Mouse (Mus musculus) forebrain, embryonic 10.5 days (tissue): ENCODE results near the gene Rhoh. TPM values are rescaled to one million over a fixed set of nuclear protein-coding genes. Genes with fewer than 3 reads are reported as not detected.

Source experiments
- DNase-seq: peaks from one replicate; pipeline ENCODE4 v3.0.0-alpha.2; 2017; ENCODE audit warnings: low spot score; ENCODE audit errors: extremely low spot score
- H3K27ac ChIP-seq: fragments of 300-500 bp; sonication (generic); 2 replicates; pipeline ENCODE4 v1.5.1; 2016; ENCODE audit warnings: mild to moderate bottlenecking
- H3K27me3 ChIP-seq: fragments of 300-500 bp; sonication (generic); 2 replicates; pipeline ENCODE4 v1.6.1; 2016; ENCODE audit warnings: mild to moderate bottlenecking; ENCODE audit not compliant: poor library complexity, severe bottlenecking
- H3K36me3 ChIP-seq: fragments of 300-500 bp; sonication (generic); replicated peaks from 2 replicates; pipeline ENCODE4 v1.6.1; 2016; ENCODE audit warnings: mild to moderate bottlenecking, moderate library complexity
- H3K4me1 ChIP-seq: fragments of 300-500 bp; sonication (generic); 2 replicates; pipeline ENCODE4 v1.6.1; 2016
- H3K4me3 ChIP-seq: fragments of 300-500 bp; sonication (generic); 2 replicates; pipeline ENCODE4 v1.5.1; 2016; ENCODE audit warnings: mild to moderate bottlenecking, moderate library complexity
- H3K9me3 ChIP-seq: fragments of 300-500 bp; sonication (generic); 2 replicates; pipeline ENCODE4 v1.6.1; 2016; ENCODE audit warnings: mild to moderate bottlenecking, moderate library complexity
- WGBS: fragments of 180-500 bp; shearing (Covaris S2); methylation state at CpG from one replicate; pipeline ENCODE4 v1.1.7; 2016; 5-methylcytosine and 5-hydroxymethylcytosine counted together
- polyA plus RNA-seq: library from polyadenylated mRNA; unstranded; fragments of >200 nt; fragmentation: Nextera tagmentation; extraction: Ambion mirVana; gene quantifications from 2 replicates; pipeline ENCODE4 v1.2.1, GENCODE M21; 2016

Rhoh gene
- polyA plus RNA-seq, 1 experiment from 2014 or later, result 0.12 TPM

DNA sequence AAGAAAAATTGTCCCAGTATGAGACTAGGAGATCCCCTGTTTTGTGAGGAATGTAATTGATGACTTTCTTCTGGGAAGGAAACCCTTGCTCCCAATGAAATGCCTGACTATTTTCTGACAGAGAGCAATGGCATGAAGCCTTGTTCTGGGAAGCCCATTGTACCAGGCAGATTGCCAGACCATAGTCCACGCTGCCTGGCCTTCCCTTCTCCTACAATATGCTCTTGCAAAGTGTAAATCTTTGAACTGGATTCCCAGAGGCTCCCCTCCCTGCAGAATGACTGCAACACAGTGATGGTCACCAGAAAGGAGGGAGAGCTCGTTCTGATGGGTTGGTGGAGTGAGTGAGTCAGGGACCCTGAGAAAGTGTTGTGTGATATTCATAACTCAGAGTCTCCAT lies 47.7 kb downstream of the Rhoh start:
- no peaks in the 10 kb centered on the region for H3K36me3 ChIP-seq
- DNase-seq, result no peak
- H3K4me1 ChIP-seq, result no peaks in the 10 kb centered on the region
- no peaks in the 10 kb centered on the region for H3K27me3 ChIP-seq
- H3K27ac ChIP-seq, result no peak overlapping the region
- 81% methylated on average over 2 of the region's 2 CpGs for WGBS
- peaks cover 32% of the 10 kb centered on the region for H3K9me3 ChIP-seq
- no peak overlapping the region for H3K4me3 ChIP-seq

DNA sequence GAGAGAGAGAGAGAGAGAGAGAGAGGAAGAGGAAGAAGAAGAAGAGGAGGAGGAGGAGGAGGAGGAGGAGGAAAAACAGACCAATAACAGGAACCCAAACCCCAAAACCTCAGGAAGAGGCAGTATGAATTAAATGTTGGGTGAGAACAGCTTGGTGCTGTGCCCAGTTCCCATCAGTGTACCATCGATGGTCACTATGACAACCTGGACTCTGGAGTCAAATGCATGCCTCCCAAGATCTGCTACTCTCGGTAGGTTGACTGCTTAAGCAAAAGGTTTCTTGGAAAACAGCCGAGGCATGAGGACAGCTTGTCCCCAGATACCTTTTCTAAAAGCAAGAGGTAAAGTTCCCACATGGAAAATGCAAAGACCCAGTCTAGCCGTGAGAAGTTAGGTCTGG lies 48.3 kb downstream of the Rhoh start:
- WGBS, result 85% methylated on average over 4 of the region's 4 CpGs
- Histone ChIP-seq H3K27me3 (no peaks in the 10 kb centered on the region), H3K27ac (no peak overlapping the region), H3K36me3 (no peaks in the 10 kb centered on the region), H3K4me3 (no peak overlapping the region), H3K9me3 (peaks cover 27% of the 10 kb centered on the region), H3K4me1 (no peaks in the 10 kb centered on the region)
- DNase-seq, result no peak

DNA sequence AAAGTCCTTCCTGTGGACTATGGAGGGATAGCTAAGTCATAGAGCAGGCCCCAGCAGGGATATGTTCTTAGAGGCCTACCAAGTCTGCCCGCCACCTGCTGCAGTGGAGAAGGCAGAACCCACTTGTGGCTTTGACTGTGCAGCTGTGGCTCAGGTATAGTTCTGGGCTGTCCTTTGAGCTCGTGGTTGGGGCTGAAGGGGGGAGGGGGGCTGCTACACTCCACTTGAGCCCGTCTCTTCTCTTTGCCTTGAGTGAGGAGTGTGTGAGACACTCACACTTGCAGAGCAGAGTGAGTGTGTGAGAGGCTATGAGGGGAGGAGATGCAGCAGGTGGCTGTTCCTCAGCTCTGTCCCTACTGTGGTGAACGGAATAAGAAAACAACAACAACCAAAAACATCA lies 49.4 kb downstream of the Rhoh start:
- Histone ChIP-seq H3K4me1 (no peaks in the 10 kb centered on the region), H3K27me3 (no peaks in the 10 kb centered on the region), H3K9me3 (peaks cover 16% of the 10 kb centered on the region; the same call in 1 of the 2 replicates), H3K36me3 (no peaks in the 10 kb centered on the region), H3K4me3 (no peak overlapping the region), H3K27ac (no peak overlapping the region)
- WGBS, result 79% methylated on average over 4 of the region's 4 CpGs
- DNase-seq, result no peak

DNA sequence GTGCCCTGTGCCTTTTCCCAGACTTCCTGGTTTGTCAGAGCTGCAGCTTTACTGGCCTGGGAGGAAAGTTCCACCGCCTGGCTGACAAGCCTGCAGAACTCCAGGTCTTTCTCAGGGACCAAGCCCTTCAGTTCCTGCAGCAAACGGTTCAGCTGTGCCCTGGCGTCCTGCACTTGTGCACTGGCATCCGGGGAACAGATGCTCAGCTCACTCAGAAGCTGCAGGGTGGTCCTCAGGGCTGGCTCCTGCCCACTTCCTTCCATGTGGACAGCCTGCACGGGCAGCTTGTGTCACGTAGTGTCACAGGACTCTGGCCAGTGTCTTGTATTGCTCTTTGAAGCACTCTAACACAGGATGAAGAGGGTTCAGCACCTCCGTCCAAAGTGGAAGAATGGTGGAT lies 50.7 kb downstream of the Rhoh start:
- Histone ChIP-seq H3K27ac (no peak overlapping the region), H3K4me1 (no peaks in the 10 kb centered on the region), H3K4me3 (no peak overlapping the region), H3K27me3 (no peaks in the 10 kb centered on the region), H3K36me3 (no peaks in the 10 kb centered on the region), H3K9me3 (0 out of 2 replicates have a peak, but pooled peaks cover 6% of the 10 kb centered on the region)
- 83% methylated on average over 7 of the region's 7 CpGs for WGBS
- no peak for DNase-seq

DNA sequence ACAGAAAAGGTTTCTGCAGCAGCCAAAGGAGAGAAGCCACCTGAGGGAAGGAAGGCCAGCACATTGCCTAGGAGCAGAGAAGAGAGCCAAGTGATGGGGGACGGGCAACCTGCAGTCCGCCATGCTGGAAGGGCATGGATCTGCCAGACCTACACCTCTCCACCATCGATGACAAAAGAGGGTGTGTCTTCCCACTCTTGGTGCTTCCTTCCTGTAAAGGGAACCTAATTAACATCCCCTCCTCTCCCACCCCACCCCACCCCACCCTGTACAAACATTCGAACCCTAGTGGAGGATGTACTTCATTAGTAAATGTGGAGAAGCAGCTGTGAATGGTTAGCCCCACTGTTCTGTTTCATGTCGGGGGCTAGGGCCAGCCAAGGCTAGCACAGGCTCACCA lies 51.2 kb downstream of the Rhoh start:
- 0 out of 2 replicates have a peak, but pooled peaks cover under 1% of the 10 kb centered on the region for H3K9me3 ChIP-seq
- H3K27me3 ChIP-seq, result no peaks in the 10 kb centered on the region
- DNase-seq, result no peak
- no peaks in the 10 kb centered on the region for H3K4me1 ChIP-seq
- no peak overlapping the region for H3K4me3 ChIP-seq
- H3K36me3 ChIP-seq, result no peaks in the 10 kb centered on the region
- no peak overlapping the region for H3K27ac ChIP-seq
- WGBS, result 79% methylated on average over 5 of the region's 5 CpGs

DNA sequence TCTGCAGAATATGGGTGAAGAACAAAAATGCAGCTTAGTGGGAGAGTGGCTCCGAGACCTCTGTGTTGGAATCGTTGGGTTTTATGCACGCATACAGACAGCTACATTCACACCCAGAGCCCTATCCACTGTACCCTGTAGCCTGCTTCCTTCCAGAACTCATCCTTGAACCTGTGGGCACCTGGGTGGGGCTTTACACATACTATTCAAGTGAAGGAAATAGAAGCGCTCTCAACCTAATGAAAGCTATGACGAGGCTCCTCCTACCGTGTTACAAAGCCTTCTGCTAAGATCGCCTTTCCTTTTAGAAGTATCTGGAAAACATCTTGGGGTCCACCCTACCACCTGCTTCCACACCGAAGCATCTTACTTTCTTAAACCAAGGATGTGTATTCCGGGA lies 52.1 kb downstream of the Rhoh start:
- H3K27ac ChIP-seq, result no peak overlapping the region

DNA sequence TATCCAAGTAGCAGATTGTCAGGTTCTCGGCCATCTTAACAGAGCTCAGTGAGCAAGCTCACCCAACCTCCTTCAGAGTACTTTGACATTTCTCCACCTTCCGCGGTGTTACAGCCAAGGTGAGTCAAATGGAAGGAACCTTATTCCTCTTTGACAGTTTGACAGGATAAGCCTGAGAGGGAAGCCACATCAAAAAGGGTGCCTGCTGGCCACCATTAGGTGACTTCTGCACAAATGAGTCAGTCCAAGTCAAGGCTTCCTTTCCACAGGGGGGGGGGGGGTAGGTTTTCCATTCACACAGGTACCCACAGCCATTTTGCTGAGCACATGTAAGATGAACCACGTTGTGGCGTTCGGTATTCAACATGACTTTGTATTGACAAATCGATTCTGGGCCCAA lies 53.3 kb downstream of the Rhoh start:
- Histone ChIP-seq H3K9me3 (no peaks in the 10 kb centered on the region), H3K27ac (no peak overlapping the region), H3K27me3 (no peaks in the 10 kb centered on the region), H3K4me3 (no peak overlapping the region), H3K4me1 (peaks cover 13% of the 10 kb centered on the region), H3K36me3 (no peaks in the 10 kb centered on the region)
- 88% methylated on average over 7 of the region's 7 CpGs for WGBS
- no peak for DNase-seq

More for the DNA sequence above, 52.1 kb downstream of the Rhoh start:
- Histone ChIP-seq H3K9me3 (no peaks in the 10 kb centered on the region), H3K27me3 (no peaks in the 10 kb centered on the region), H3K4me3 (no peak overlapping the region), H3K4me1 (peaks cover under 1% of the 10 kb centered on the region), H3K36me3 (no peaks in the 10 kb centered on the region)
- WGBS, result 93% methylated on average over 9 of the region's 9 CpGs
- no peak for DNase-seq

DNA sequence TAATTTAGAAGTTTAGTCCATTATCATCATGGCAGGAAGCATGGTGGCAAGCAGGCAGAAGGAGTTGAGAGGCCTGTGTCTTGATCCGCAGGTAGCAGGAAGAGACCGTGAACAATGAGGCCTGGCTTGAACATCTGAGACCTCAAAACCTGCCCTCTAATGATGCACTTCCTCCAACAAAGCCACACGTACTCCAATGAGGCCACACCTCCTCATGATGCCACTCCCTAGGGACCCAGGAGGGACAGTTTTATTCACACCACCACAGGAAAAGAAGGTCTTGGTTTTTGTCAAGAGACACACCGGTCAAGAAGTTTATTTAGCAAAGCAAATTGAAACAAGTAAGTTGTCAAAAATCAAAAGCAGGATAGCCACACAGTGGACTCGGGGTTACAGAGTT lies 55.9 kb downstream of the Rhoh start:
- 93% methylated on average over 5 of the region's 5 CpGs for WGBS

DNA sequence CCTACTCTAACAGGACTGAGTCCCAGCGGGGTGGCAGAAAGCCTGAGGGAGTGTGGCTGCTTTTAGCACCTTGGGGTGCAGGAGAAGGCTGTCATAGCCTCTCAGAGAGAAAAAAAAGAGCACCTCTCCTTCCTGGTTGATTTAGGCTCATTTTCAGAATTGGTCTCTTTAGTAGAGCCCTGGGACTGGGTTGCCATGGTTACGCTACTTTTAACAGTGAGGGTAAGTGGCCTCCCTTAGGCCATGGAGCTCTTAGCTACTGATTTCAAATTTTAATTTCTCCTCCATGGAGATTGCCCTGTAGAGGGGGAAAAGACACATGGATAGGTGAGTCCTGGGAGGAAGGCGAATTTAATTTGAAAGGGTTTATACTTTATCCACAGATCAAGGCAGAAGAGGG lies 57.6 kb downstream of the Rhoh start:
- Histone ChIP-seq H3K36me3 (no peaks in the 10 kb centered on the region), H3K4me3 (no peak overlapping the region), H3K27me3 (no peaks in the 10 kb centered on the region), H3K9me3 (no peaks in the 10 kb centered on the region), H3K4me1 (peaks cover 14% of the 10 kb centered on the region), H3K27ac (0 out of 2 replicates have a peak overlapping the region, but pooled peaks have one; percentile 5)
- DNase-seq, result no peak
- WGBS, result 79% methylated on average over 3 of the region's 3 CpGs

More for the DNA sequence above, 55.9 kb downstream of the Rhoh start:
- no peak for DNase-seq
- Histone ChIP-seq H3K36me3 (no peaks in the 10 kb centered on the region), H3K27ac (no peak overlapping the region), H3K4me3 (no peak overlapping the region), H3K9me3 (no peaks in the 10 kb centered on the region), H3K27me3 (no peaks in the 10 kb centered on the region), H3K4me1 (peaks cover 14% of the 10 kb centered on the region)

DNA sequence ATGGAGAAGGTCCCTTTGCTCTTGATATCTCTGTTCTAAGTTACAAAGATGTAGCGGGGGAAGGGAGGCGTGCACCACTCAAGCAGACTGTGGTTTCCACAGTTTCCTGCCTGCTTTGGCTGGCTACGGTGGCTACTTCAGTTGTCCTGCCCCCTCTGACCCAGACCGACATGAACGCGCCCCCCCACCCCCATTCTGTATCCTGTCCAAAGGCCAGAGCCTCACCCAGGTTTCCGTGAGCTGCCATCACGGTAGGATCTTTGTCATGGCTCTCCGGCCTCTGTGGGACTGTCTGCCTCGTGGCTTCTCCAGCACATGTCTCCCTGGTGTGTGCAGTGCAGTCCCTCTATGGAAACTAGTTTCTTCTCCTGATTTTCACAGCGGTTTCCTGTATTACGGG lies 58.3 kb downstream of the Rhoh start:
- peak overlapping the region; percentile 5; the same call in 1 of the 2 replicates for H3K27ac ChIP-seq
- WGBS, result 87% methylated on average over 12 of the region's 12 CpGs

DNA sequence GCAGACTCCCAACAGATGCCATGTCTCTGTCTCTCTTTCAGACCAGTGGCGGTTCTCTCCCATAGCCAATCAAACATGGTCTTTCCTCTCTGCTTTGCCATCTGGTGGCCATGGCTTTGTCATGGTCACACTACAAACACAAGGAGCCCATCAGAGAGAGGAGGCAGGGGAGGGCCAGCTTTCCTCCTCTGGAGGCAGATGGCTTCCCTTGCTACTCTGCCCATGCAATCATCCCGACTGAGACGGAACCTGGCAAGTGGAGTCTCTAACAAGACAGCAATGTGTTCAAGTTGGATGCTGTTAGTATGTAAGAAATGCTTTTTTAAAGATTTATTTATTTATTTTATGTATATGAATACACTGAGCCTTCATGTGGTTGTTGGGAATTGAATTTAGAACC lies 58.9 kb downstream of the Rhoh start:
- Histone ChIP-seq H3K4me1 (peaks cover 14% of the 10 kb centered on the region), H3K9me3 (no peaks in the 10 kb centered on the region), H3K27me3 (no peaks in the 10 kb centered on the region), H3K4me3 (no peak overlapping the region), H3K27ac (no peak overlapping the region), H3K36me3 (no peaks in the 10 kb centered on the region)
- no peak for DNase-seq
- 97% methylated on average over 3 of the region's 3 CpGs for WGBS

More for the DNA sequence above, 58.3 kb downstream of the Rhoh start:
- no peak for DNase-seq
- Histone ChIP-seq H3K36me3 (no peaks in the 10 kb centered on the region), H3K27me3 (no peaks in the 10 kb centered on the region), H3K4me3 (no peak overlapping the region), H3K9me3 (no peaks in the 10 kb centered on the region), H3K4me1 (peaks cover 14% of the 10 kb centered on the region)

DNA sequence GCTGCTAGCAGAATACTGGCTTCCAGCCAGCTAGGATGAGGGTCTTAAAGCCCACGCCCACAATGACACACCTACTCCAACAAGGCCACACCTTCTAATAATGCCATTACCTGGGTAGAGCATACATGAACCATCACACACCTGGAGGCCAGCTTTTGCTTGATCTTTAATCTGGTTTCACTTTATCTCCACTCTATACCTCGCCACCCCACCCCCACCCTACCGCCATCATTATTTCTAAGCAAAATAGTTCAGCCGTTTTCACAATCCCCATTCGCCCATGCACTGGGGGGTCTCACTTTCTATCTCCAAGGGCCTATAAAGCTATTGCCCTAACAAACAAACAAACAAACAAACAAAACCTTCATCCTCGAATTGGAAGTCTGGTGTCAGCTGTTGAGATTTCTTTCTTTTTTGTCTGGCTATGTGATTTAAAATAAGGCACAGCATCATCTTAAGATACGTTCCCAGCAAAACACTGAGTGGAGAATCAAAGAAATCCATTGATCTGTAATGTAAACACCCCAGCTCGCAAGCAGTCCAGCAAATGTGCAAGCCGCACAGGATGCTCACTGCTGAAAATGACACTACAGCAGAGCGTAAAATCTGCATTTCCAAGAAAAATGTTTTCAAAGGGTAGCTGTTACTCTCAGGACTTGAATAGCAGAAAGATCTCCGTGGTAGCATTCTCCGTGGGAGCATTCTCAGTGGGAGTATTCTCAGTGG lies 59.9 kb downstream of the Rhoh start:
- 87% methylated on average over 12 of the region's 12 CpGs for WGBS
- Histone ChIP-seq H3K27me3 (no peaks in the 10 kb centered on the region), H3K9me3 (no peaks in the 10 kb centered on the region), H3K4me1 (peaks cover 14% of the 10 kb centered on the region), H3K27ac (no peak overlapping the region), H3K4me3 (no peak overlapping the region), H3K36me3 (no peaks in the 10 kb centered on the region)
- no peak for DNase-seq

DNA sequence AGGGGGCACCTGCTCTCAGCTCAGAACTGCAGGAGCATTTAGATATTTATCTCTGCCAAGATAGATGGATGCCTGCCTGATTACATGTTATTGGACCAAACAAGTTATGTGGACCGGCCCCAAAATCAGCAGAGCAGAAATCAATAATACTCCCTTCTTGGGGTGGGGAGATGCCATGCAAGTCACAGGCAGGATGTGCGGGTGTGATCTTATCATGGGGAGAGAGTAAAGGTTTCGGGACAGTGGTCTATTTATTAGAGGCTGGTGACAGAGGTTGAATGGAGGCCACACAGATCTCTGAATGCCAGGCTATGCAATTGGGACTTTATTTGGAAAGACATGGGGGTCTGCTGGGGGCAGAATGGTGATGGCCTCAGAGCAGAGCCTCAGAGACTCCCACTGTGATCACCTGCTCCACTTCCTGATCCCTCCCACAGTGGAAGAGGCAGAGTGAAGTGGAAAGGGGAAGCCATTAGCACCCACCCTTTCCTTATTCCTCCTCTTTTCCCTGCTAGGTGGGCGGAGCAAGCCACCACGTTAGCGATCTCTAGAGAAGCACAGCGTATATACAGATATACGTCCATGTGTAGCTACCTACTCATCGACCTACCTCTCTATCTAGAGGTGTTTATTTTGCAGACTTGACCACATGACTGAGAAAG lies 60.6 kb downstream of the Rhoh start:
- Histone ChIP-seq H3K36me3 (no peaks in the 10 kb centered on the region), H3K9me3 (no peaks in the 10 kb centered on the region), H3K4me3 (no peak overlapping the region), H3K27ac (no peak overlapping the region), H3K4me1 (peaks cover 14% of the 10 kb centered on the region), H3K27me3 (no peaks in the 10 kb centered on the region)
- DNase-seq, result no peak
- 84% methylated on average over 9 of the region's 9 CpGs for WGBS
